Mouse (Mus musculus): ENCODE data around the gene Ctso. TPM values are rescaled to one million over a fixed set of nuclear protein-coding genes. Genes with fewer than 3 reads are reported as not detected.

Ctso gene
- polyA plus RNA-seq, 1 experiment from 2014 or later: 19.6 TPM

DNA sequence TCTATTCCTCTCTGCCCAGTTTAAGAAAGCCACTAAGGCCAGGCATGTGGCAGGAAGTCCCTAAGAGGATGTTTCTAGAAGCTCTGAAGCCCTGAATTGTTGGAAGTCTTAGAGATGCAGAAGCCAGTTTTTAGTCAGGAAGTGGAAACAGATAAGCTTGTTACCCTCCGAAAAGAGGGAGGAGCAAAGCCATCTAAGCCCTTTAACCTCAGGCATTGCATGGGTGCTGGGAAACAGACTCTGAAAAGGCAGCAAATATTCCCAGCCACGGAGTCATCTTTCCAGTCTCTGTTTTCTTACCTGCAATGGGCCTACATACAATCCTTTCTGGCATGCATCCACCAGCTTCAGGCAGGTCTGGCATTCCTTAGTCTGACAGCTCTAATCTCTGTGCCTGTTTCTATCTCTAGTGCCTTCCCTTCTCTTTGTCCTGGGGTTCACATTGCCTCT, 57.3 kb downstream of the Ctso start:
- H3K4me3 ChIP-seq (ENCODE audit: low read depth, low read length): no peak overlapping the region
- ATAC-seq (ENCODE audit: insufficient number of reproducible peaks, insufficient read depth, low FRiP score, low read depth): no peak
- H3K9ac ChIP-seq (replicated peaks; ENCODE audit: low read depth, low read length): no peak overlapping the region
- no peaks in the 10 kb centered on the region for H3K27me3 ChIP-seq (ENCODE audit: control insufficient read depth, insufficient read depth, low read length)
- H3K27ac ChIP-seq (ENCODE audit: low read length): no peak overlapping the region
- H3K9me3 ChIP-seq (ENCODE audit: control insufficient read depth, low read depth, low read length): no peaks in the 10 kb centered on the region
- H3K4me1 ChIP-seq (ENCODE audit: control insufficient read depth, insufficient read depth, low read length): peaks cover 5% of the 10 kb centered on the region; the same call in 1 of the 2 replicates
- no peaks in the 10 kb centered on the region for H3K36me3 ChIP-seq (ENCODE audit: control insufficient read depth, insufficient read depth, low read length)
- 29% methylated on average over 2 of the region's 2 CpGs for WGBS
- no peak overlapping the region for H3K4me2 ChIP-seq (replicated peaks; ENCODE audit: low read depth, low read length)

DNA sequence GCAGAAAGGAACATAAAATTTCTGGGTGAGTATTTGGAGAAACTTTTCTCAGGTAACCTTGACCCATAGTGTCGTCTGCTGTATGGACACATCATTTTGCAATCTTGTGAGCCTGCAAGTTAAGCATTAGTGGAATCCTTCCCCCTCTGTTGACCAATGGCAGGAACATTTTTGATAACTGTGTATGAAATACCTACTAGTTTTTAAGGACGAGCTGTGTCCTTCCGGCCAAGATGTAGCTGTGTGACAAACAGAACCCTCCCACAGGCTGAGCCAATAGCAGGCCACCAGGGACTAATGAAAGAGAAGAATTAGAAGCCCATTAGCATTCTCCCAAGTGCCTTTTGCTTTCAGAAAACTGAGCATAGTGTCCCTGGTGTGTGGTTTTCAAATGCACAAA, 58.1 kb downstream of the Ctso start:
- Histone ChIP-seq H3K9ac (replicated peaks; ENCODE audit: low read depth, low read length) (no peak overlapping the region), H3K27me3 (ENCODE audit: control insufficient read depth, insufficient read depth, low read length) (no peaks in the 10 kb centered on the region), H3K4me2 (replicated peaks; ENCODE audit: low read depth, low read length) (no peak overlapping the region), H3K27ac (ENCODE audit: low read length) (no peak overlapping the region), H3K36me3 (ENCODE audit: control insufficient read depth, insufficient read depth, low read length) (no peaks in the 10 kb centered on the region), H3K4me3 (ENCODE audit: low read depth, low read length) (no peak overlapping the region), H3K9me3 (ENCODE audit: control insufficient read depth, low read depth, low read length) (no peaks in the 10 kb centered on the region), H3K4me1 (ENCODE audit: control insufficient read depth, insufficient read depth, low read length) (peaks cover 5% of the 10 kb centered on the region; the same call in 1 of the 2 replicates)
- WGBS: 66% methylated on average over 3 of the region's 3 CpGs
- no peak for ATAC-seq (ENCODE audit: insufficient number of reproducible peaks, insufficient read depth, low FRiP score, low read depth)

DNA sequence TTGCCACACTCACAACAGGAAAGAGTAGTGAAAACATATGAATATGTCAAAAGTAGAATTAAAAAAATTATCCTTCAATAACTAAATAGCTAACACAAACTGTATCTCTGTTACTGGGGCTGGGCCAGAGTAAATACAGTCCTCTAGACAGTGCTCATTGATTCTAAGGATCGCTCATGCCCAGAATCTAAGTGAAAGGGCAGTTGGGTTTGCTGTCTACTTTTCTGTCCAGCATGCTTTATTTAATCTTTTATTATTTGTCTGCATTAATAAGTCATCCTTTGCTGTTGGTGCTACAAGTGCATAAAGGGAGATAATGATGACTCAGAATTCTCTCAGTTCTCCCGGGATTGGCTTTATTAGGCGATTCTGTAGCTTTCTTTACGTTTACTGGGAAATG, 63.0 kb downstream of the Ctso start:
- H3K9me3 ChIP-seq (ENCODE audit: control insufficient read depth, low read depth, low read length): no peaks in the 10 kb centered on the region
- no peaks in the 10 kb centered on the region for H3K36me3 ChIP-seq (ENCODE audit: control insufficient read depth, insufficient read depth, low read length)
- H3K27ac ChIP-seq (ENCODE audit: low read length): no peak overlapping the region
- H3K27me3 ChIP-seq (ENCODE audit: control insufficient read depth, insufficient read depth, low read length): no peaks in the 10 kb centered on the region
- WGBS: 42% methylated on average over 4 of the region's 4 CpGs
- H3K4me1 ChIP-seq (ENCODE audit: control insufficient read depth, insufficient read depth, low read length): no peaks in the 10 kb centered on the region
- no peak overlapping the region for H3K9ac ChIP-seq (replicated peaks; ENCODE audit: low read depth, low read length)
- no peak overlapping the region for H3K4me2 ChIP-seq (replicated peaks; ENCODE audit: low read depth, low read length)
- no peak for ATAC-seq (ENCODE audit: insufficient number of reproducible peaks, insufficient read depth, low FRiP score, low read depth)
- H3K4me3 ChIP-seq (ENCODE audit: low read depth, low read length): no peak overlapping the region

DNA sequence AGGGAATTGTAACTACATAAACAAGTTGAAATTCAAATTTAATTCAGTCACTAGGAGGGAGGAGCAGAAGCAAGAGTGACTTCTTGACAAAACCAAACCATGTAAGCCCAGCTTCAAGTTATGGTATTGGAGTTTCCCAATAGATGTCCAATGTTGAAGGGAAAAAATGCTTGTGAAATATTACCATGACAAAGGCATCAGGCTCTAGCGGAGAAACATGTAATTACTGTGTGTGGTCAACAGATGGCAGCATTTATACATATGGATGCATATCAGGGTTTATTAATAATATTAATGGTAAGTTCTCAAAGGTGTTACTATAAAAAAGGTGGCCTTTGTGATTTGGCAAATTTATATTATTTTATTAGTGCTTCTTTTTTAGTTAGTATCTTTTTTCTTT, 63.6 kb downstream of the Ctso start:
- no peaks in the 10 kb centered on the region for H3K9me3 ChIP-seq (ENCODE audit: control insufficient read depth, low read depth, low read length)
- no peak overlapping the region for H3K27ac ChIP-seq (ENCODE audit: low read length)
- no peak overlapping the region for H3K4me2 ChIP-seq (replicated peaks; ENCODE audit: low read depth, low read length)
- no peaks in the 10 kb centered on the region for H3K36me3 ChIP-seq (ENCODE audit: control insufficient read depth, insufficient read depth, low read length)
- H3K4me3 ChIP-seq (ENCODE audit: low read depth, low read length): no peak overlapping the region
- H3K4me1 ChIP-seq (ENCODE audit: control insufficient read depth, insufficient read depth, low read length): no peaks in the 10 kb centered on the region
- no peak for ATAC-seq (ENCODE audit: insufficient number of reproducible peaks, insufficient read depth, low FRiP score, low read depth)
- no peak overlapping the region for H3K9ac ChIP-seq (replicated peaks; ENCODE audit: low read depth, low read length)
- H3K27me3 ChIP-seq (ENCODE audit: control insufficient read depth, insufficient read depth, low read length): no peaks in the 10 kb centered on the region
- 2% methylated on average over 1 of the region's 1 CpGs for WGBS

Other genes with a start within 250 kb of the Ctso start
- gene Tdo2, start 43.6 kb downstream of the Ctso start, polyA plus RNA-seq (2014; fragmentation: Nextera tagmentation; extraction: Ambion mirVana): 1.0 TPM in 2 replicates
- not detected in 2 replicates for gene Asic5, start 49.7 kb downstream of the Ctso start, polyA plus RNA-seq (2014; fragmentation: Nextera tagmentation; extraction: Ambion mirVana)
- gene Gucy1b1, start 142.1 kb downstream of the Ctso start, polyA plus RNA-seq (2014; fragmentation: Nextera tagmentation; extraction: Ambion mirVana): 64.6 and 69.3 TPM in 2 replicates
- gene Gucy1a1, start 213.2 kb downstream of the Ctso start, polyA plus RNA-seq (2014; fragmentation: Nextera tagmentation; extraction: Ambion mirVana): 80.3 and 84.0 TPM in 2 replicates

Measured in stomach, embryonic 14.5 days (tissue).